Mouse (Mus musculus): ENCODE results near the gene Ulk2.

DNA sequence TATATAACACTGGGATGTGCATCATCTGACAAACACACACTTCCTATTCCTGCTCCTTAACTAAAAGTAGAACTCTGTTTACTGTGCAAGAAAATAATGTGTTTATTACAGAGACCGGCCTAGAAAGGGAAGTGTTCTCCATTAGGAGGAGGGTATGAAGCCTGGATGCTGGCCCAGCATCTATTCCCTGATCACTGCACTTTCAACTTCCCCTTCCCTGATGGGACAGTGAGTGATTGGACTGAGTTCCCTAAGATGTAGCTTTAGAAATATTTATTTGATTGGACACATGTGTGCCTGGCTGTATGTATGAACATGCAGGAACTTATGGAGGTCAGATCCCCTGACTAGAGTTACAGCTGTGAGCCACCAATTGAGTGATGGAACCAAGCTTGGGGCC is 61.4 kb downstream of the Ulk2 start:
- TF ChIP-seq CTCF (IDR thresholded peaks at IDR 0.05; ENCODE audit: extremely low read depth, insufficient read depth, low read length) (no peak), POLR2A (IDR thresholded peaks at IDR 0.05; ENCODE audit: extremely low read depth, insufficient read depth, low read length) (no peak)
